ENCODE assay signal across 19 mouse cellular contexts in the genomic region with DNA sequence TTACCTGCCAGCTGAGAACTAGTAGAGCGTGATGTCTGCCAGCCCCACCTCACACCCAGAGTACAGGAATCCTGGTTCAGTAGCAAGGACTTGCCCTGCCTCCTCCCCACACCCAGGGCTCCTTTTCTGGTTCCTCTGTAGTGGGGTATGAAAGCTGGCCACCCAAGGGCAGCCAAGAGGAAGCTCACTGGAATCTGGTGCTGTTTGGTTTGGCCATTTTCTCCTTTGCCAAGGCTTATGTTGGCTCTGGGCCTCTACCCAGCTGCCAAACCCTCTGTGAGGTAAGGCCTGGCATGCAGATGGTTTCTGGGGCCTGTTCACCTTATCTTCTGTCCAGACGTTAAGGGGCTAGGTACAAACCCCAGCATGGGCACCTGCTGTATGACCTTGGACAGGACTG. TPM values are rescaled to one million over a fixed set of nuclear protein-coding genes. Genes with fewer than 3 reads are reported as not detected.
DNase-seq lines count a peak whose midpoint lies in the region; ATAC-seq and TF ChIP-seq lines count a peak whose summit lies in the region.
"Had no signal": no experiment of that assay in that cellular context is flagged by ENCODE, and none has a peak within 500 bp of the region (broad histone marks: within the 10 kb centered on the region; RNA-seq: fewer than 3 reads in every experiment).

No protein-coding gene starts in this region.

- H3K27ac ChIP-seq in heart, embryonic 11.5 days (ENCODE audit: low read depth, low read length) = no peak overlapping the region
- H3K27ac ChIP-seq in lung, postnatal 0 days (ENCODE audit: low read length) = no peak overlapping the region
- H3K27ac ChIP-seq: forebrain, embryonic 13.5 days; hindbrain, embryonic 14.5 days; liver, embryonic 13.5 days had no signal

- ATAC-seq in heart, embryonic 11.5 days (replicated peaks; ENCODE audit: insufficient number of reproducible peaks, low FRiP score, low TSS enrichment) = no peak
- peak; percentile 14; the same call in 1 of the 2 replicates for ATAC-seq in lung, postnatal 0 days
- ATAC-seq: activated CD4-positive, CD25-positive, alpha-beta regulatory T cell, adult 4 months; forebrain, embryonic 13.5 days; intestine, embryonic 16.5 days; midbrain, embryonic 16.5 days had no signal

- H3K27me3 ChIP-seq in heart, embryonic 11.5 days (ENCODE audit: control insufficient read depth, insufficient read depth, low read length) = no peaks in the 10 kb centered on the region
- no peaks in the 10 kb centered on the region for H3K27me3 ChIP-seq in lung, postnatal 0 days (replicated peaks; ENCODE audit: insufficient read depth, low read length)
- H3K27me3 ChIP-seq: CH12.LX; forebrain, embryonic 13.5 days; liver, embryonic 13.5 days had no signal

- DNase-seq in adrenal gland, postnatal 10 days = peak; percentile 40
- DNase-seq in adrenal gland, postnatal 25 days = no peak
- DNase-seq in heart, postnatal 10 days = peak; percentile 43 to 49
- no peak for DNase-seq in lung, postnatal 0 days (ENCODE audit: low spot score)
- DNase-seq in lung, postnatal 25 days (ENCODE audit: low spot score) = no peak
- DNase-seq in kidney, postnatal 25 days = peak; percentile 44 to 88
- DNase-seq in right cerebral cortex, adult 18-20 months = no peak
- DNase-seq: embryo, embryonic 11 days; liver, embryonic 13.5 days; right cerebral cortex, postnatal 14 days; thymus, postnatal 4 days had no signal

- TF ChIP-seq CTCF in lung, postnatal 0 days (IDR thresholded peaks at IDR 0.05) = no peak

- no peak for TF ChIP-seq EP300 in lung, postnatal 0 days (IDR thresholded peaks at IDR 0.05)

- H3K4me2 ChIP-seq in heart, embryonic 11.5 days = no peak overlapping the region
- H3K4me2 ChIP-seq in lung, postnatal 0 days (replicated peaks; ENCODE audit: low read depth, low read length) = no peak overlapping the region
- H3K4me2 ChIP-seq: forebrain, embryonic 13.5 days; hindbrain, embryonic 14.5 days; liver, embryonic 13.5 days had no signal

- H3K4me3 ChIP-seq in heart, embryonic 11.5 days (ENCODE audit: low read depth, low read length) = no peak overlapping the region
- no peak overlapping the region for H3K4me3 ChIP-seq in lung, postnatal 0 days (ENCODE audit: low read depth, low read length)
- H3K4me3 ChIP-seq: forebrain, embryonic 13.5 days; liver, embryonic 13.5 days had no signal

- no peaks in the 10 kb centered on the region for H3K36me3 ChIP-seq in heart, embryonic 11.5 days (ENCODE audit: control insufficient read depth, insufficient read depth, low read length)
- H3K36me3 ChIP-seq in lung, postnatal 0 days (ENCODE audit: insufficient read depth, low read length) = no peaks in the 10 kb centered on the region
- H3K36me3 ChIP-seq: liver, embryonic 13.5 days had no signal

- 0 out of 2 replicates have a peak, but pooled peaks cover 2% of the 10 kb centered on the region for H3K4me1 ChIP-seq in heart, embryonic 11.5 days (ENCODE audit: control insufficient read depth, insufficient read depth, low read length)
- peaks cover 3% of the 10 kb centered on the region; the same call in 1 of the 2 replicates for H3K4me1 ChIP-seq in lung, postnatal 0 days (ENCODE audit: insufficient read depth, low read depth, low read length)
- H3K4me1 ChIP-seq: forebrain, embryonic 13.5 days had no signal

- WGBS in heart, embryonic 11.5 days (ENCODE audit: insufficient replicate concordance) = 69% methylated on average over 2 of the region's 2 CpGs
- 52% methylated on average over 2 of the region's 2 CpGs for WGBS in lung, postnatal 0 days

- H3K9ac ChIP-seq in heart, embryonic 11.5 days (ENCODE audit: low read depth, low read length) = no peak overlapping the region
- H3K9ac ChIP-seq in lung, postnatal 0 days (replicated peaks; ENCODE audit: low read depth) = no peak overlapping the region
- H3K9ac ChIP-seq: forebrain, embryonic 13.5 days; hindbrain, embryonic 14.5 days; liver, embryonic 13.5 days had no signal

- H3K9me3 ChIP-seq in heart, embryonic 11.5 days (replicated peaks; ENCODE audit: control insufficient read depth, low read length) = no peaks in the 10 kb centered on the region
- H3K9me3 ChIP-seq in lung, postnatal 0 days (ENCODE audit: low read length) = no peaks in the 10 kb centered on the region
- H3K9me3 ChIP-seq: forebrain, embryonic 13.5 days; liver, embryonic 13.5 days had no signal

- intact Hi-C loops in heart, postnatal 10 days (cut with DNase I) = no loop called here

RNA-seq across cellular contexts. Expression of a gene that starts 20.0 kb away (rescaled TPM):
- 10 to 100 TPM; 36.9 to 45.3 TPM for total RNA-seq in adrenal gland, postnatal 10 days (2021)
- 8.1 and 14.9 TPM in 2 replicates for total RNA-seq in adrenal gland, postnatal 25 days (2021)
- 100 to 1,000 TPM; 212 to 269 TPM for total RNA-seq in heart, postnatal 10 days (2021)
- polyA plus RNA-seq in heart, embryonic 11.5 days (2014; fragmentation: Nextera tagmentation; extraction: Ambion mirVana) = 7.7 and 8.8 TPM in 2 replicates
- polyA plus RNA-seq in lung, postnatal 0 days (2015; fragmentation: Nextera tagmentation; extraction: Ambion mirVana) = 49.2 and 52.3 TPM in 2 replicates

RNA-seq across cellular contexts. Expression of a gene that starts 22.4 kb away (rescaled TPM):
- 10 to 100 TPM; 24.1 to 33.5 TPM for total RNA-seq in adrenal gland, postnatal 10 days (2021)
- 21.9 and 23.0 TPM in 2 replicates for total RNA-seq in adrenal gland, postnatal 25 days (2021)
- 10 to 100 TPM; 16.8 to 17.0 TPM for total RNA-seq in heart, postnatal 10 days (2021)
- 10.6 and 12.1 TPM in 2 replicates for polyA plus RNA-seq in heart, embryonic 11.5 days (2014; fragmentation: Nextera tagmentation; extraction: Ambion mirVana)
- polyA plus RNA-seq in lung, postnatal 0 days (2015; fragmentation: Nextera tagmentation; extraction: Ambion mirVana) = 5.9 and 8.3 TPM in 2 replicates

RNA-seq across cellular contexts. Expression of a gene that starts 24.6 kb away (rescaled TPM):
- total RNA-seq in adrenal gland, postnatal 10 days (2021) = 10 to 100 TPM in 1 of 2 experiments, 1 to 10 TPM in 1; 4.0 to 10.9 TPM
- total RNA-seq in adrenal gland, postnatal 25 days (2021) = 1.4 and 1.5 TPM in 2 replicates
- total RNA-seq in heart, postnatal 10 days (2021) = 10 to 100 TPM in 1 of 2 experiments, 1 to 10 TPM in 1; 8.9 to 11.4 TPM
- polyA plus RNA-seq in heart, embryonic 11.5 days (2014; fragmentation: Nextera tagmentation; extraction: Ambion mirVana) = 0.66 and 0.92 TPM in 2 replicates
- 0.23 and 0.36 TPM in 2 replicates for polyA plus RNA-seq in lung, postnatal 0 days (2015; fragmentation: Nextera tagmentation; extraction: Ambion mirVana)
- total RNA-seq: granulocyte monocyte progenitor cell, adult 5-6 weeks had no signal

RNA-seq across cellular contexts. Expression of a gene that starts 26.1 kb away (rescaled TPM):
- 10 to 100 TPM; 28.6 to 29.5 TPM for total RNA-seq in adrenal gland, postnatal 10 days (2021)
- total RNA-seq in adrenal gland, postnatal 25 days (2021) = 56.8 and 57.8 TPM in 2 replicates
- total RNA-seq in heart, postnatal 10 days (2021) = 10 to 100 TPM; 22.1 to 23.3 TPM
- polyA plus RNA-seq in heart, embryonic 11.5 days (2014; fragmentation: Nextera tagmentation; extraction: Ambion mirVana) = 5.8 and 9.0 TPM in 2 replicates
- polyA plus RNA-seq in lung, postnatal 0 days (2015; fragmentation: Nextera tagmentation; extraction: Ambion mirVana) = 22.9 and 24.6 TPM in 2 replicates

Comparison
In these comparisons a context has a peak if more than half of its experiments do, and no peak if none do; other contexts are left out.
1. DNase-seq: peak in adrenal gland, postnatal 10 days (single experiment), heart, postnatal 10 days (2 of 2) and kidney, postnatal 25 days (2 of 2); none in adrenal gland, postnatal 25 days (single experiment), lung, postnatal 0 days (single experiment), lung, postnatal 25 days (single experiment) and right cerebral cortex, adult 18-20 months (single experiment).
2. RNA of a gene that starts 20.0 kb away (total RNA-seq): 212 to 269 TPM in heart, postnatal 10 days; 36.9 to 45.3 TPM in adrenal gland, postnatal 10 days and 8.1 to 14.9 TPM in adrenal gland, postnatal 25 days; every median in the first group is over 4 times any median in the second.